Mouse (Mus musculus): ENCODE data around the gene Cebpb.

- TF ChIP-seq GATA1 (IDR thresholded peaks at IDR 0.05; ENCODE audit: borderline replicate concordance, low read length), result no peak
- TF ChIP-seq FLI1 (IDR thresholded peaks at IDR 0.05; ENCODE audit: low read length), result no peak
These were observed 26.0 kb upstream of the Cebpb start for GRCm38 (mm10) chr2:167662713-167663112.
